Mouse (Mus musculus) heart, postnatal 25 days (tissue): ENCODE measurements around the gene Galnt16. TPM values are rescaled to one million over a fixed set of nuclear protein-coding genes. Genes with fewer than 3 reads are reported as not detected.

Experiments used
- DNase-seq: peaks from one replicate; pipeline ENCODE4 v3.0.0; 2022; ENCODE audit warnings: low spot score
- intact Hi-C: fragments of 180-260 bp; cut with DNase I; formaldehyde crosslinking; loops from one replicate; pipeline ENCODE4 v1.15.1; 2025
- total RNA-seq, 2 experiments: library from RNA; stranded (reverse); gene quantifications; 2 replicates each; pipeline ENCODE4 v1.2.3; 2021

Gene Galnt16
- total RNA-seq, 2 experiments from 2014 or later: 3.9 to 4.3 TPM

DNA sequence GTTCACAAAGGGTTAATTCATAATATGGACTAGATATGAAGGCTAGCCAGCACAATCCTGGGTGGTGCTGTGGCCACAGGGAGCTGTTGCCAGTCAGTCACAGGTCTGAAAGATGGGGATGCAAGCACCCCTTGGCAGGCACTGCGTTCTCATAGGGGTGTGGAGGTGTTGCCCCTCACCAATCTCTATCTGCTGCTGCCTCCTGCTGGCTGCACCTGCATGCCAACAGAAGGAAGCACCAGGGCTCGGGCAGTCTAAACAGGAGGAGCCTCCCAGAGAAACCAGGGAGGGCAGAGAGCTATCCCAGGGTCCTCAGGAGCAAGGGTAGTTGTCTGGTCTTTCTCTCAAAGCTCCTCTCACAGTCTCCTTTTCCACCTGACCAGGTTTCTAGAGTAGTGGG lies 66.9 kb downstream of the Galnt16 start:
- intact Hi-C loops: no loop called here
- no peak for DNase-seq

DNA sequence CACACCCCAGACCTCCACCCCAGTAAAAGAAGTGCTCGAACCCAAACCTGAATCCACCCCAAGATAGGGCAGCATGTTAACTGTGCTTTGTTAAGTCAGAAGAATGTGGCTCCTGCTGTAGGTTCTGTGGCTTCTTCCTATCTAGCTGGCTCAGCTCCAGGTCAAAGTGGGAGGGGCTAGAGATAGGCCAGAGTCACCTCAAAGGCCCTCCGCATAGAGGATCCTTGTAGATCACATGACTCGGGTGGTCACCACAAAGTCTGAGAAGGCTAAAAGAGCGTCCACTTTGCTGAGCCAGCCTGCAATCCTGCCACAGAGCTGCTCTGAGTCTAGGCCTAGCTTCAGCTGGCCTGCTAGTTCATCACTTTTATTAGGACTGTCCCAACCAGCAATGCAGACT lies 76.1 kb downstream of the Galnt16 start:
- DNase-seq: no peak
- intact Hi-C loops: no loop called here

DNA sequence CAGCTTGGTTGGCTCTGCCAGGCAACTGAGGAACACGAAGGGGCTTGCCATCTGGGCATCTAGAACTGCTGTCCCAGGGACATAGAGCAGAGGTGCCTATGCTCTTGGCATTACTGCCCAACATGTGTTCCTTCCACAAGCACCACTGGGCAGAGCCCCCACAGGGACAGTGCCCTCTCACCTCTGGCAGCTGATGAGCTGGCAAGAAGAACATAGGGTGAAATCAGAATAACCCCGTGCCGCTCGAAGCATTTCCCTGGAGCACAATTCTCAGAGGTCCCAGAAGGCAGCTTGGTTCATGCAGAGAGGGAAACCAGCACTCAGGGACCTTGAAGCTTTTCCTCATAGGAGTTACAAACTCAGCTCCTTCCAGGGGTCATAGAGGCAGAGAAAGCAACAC lies 76.7 kb downstream of the Galnt16 start:
- DNase-seq: no peak

DNA sequence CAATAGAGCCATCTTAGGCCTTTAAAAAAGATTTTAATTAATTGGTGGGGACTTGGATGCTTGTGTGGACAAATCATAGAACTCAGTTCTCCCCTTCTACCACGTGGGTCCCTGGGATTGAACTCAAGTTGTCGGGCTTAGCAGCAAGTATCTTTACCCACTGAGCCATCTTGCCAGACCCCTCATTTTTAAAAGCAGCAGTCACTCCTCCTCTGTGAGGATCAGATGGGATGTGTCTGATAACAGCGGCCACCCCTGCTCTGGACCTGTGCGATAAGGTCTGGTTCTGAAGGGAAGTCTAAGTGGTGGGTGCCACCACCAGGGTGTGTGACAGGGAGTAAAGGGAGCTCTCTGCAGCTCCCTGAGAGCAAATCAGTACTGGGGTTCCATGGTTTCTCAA lies 77.5 kb downstream of the Galnt16 start:
- intact Hi-C loops: no loop called here
- DNase-seq: no peak

More for the DNA sequence above, 76.7 kb downstream of the Galnt16 start:
- intact Hi-C loops: no loop called here

DNA sequence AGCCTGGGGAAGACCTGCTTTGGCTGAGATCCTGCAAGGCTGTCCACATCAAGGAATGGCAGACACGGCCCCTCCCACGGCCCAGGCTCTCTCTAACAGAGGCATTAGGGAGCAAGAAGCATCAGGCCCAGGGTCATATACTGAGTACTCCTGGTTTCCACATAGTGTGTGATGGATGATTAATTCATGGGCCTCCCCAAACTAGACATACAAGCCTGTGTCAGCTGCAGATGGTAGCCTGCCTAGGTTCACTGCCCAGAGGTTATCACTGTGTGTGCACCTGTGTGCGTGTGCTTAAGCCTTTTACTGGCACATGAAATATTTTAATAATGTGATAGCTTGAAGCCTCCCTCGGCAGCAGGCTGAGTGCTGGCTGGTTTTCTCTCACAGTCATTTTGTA lies 77.9 kb downstream of the Galnt16 start:
- DNase-seq: no peak
- intact Hi-C loops: no loop called here

DNA sequence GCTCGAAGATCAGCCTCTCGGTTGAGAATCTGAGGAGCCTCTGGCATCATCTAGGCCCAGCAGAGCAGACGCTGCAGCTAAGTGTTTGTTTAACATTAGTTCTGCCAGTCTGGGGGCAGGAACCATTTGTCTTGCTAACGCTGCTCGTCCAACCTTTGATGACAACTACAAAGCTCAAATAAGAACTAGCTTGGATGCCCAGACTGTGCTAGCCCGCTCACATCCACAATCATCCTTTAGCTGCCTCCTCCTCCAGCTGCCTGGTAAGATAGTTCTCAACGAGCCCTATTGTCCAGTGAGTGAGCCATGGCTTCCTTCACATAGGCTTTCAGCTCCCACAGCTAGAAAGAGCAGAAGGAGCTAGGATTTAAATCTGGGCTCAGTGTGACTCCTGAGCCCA lies 80.2 kb downstream of the Galnt16 start:
- intact Hi-C loops: no loop called here
- DNase-seq: no peak

DNA sequence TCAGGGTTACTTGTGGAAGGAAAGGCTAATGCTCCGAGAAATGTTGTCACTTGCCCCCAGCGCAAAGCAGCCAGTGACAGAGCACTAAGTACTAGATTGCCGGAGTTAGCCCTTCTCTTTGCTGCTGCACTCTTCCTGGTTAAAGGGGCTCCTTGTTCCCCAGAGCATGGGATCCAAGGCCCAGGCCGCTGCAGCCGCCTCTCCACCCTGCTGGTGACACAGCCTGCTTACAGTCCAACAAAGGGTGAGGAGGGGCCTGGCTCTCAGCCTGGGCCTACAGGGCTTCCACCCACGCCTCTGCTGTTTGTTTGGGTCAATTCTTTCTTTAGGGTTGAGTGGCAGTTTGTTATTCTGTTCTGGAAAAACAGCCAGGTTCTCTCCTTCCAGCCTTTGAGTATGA lies 80.7 kb downstream of the Galnt16 start:
- intact Hi-C loops: no loop called here

DNA sequence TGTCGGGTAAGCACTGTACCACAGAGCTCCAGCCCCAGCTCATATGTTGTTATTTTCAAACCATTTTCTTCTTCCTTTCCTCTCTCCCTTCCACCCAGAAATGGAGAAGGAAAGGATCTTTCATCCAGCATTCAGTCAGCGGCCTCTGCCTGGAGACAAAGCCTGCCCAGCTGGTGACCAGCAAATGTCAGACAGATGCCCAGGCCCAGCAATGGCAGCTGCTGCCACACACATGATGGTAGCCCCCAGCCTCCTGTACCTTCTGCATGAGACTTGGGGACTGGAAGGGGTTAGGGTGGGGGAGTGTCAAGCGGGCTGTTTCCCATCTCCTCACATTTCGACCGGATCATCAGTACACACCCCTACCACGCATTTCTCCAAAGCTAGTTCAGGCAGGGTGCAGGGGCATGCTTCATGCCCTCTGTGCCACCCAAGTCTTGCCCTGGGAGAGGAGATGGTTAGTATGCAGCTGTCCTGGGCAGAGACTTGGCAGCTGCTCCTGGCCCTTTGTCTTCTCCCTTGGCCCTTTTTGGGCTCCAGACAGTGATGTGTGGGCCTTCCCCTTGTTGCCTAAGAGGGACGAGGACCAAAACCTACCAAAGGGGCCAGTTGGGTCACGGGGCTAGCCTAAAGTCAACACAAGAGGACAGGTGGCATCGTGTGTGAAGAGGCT lies 83.7 kb downstream of the Galnt16 start:
- intact Hi-C loops: loop anchor here (5.0 kb wide), 1 partner anchor 94 kb away; no protein-coding TSS in a partner anchor
- DNase-seq: no peak

More for the DNA sequence above, 80.7 kb downstream of the Galnt16 start:
- DNase-seq: peak; percentile 41

DNA sequence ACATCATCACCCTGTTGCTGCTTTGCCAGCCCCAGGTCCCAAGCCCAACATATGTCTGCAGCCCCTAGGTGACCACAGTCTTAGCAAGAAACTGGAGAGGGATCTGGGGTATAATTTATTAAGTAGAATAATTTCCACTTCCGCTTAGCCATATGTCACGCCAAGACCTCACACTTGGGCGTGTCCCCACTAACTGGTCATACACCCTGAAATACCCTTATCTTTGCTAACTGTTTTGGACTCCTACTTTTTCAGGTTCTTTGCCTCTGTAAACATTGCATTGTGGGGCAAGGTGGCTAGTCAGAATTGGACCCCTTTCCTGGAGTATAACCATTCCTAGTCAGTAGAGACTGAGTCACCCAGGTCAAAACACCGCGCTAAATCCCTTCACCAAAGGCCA lies 84.4 kb downstream of the Galnt16 start:
- DNase-seq: no peak
- intact Hi-C loops: loop anchor here (5.0 kb wide), 1 partner anchor 95 kb away; no protein-coding TSS in a partner anchor

DNA sequence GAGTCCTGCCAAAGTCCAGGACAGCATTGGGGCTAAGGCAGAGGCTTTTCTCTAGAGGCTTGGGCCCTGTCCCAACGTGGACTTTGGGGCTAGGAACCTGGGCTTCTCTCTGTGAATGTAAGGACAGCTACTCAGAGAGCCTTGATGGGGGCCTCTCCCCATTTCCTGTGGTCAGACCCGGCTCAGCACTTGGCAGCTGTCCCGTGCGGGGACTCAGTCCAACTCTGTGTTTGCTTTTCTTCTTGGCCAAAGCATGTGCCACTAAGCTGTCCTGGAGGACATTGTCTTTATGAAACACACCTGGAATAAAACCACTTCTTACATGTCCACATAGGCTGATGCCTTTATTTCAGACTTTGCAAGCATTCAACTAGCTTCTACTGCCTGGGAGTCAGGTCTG lies 85.5 kb downstream of the Galnt16 start:
- peak; percentile 12 for DNase-seq
- intact Hi-C loops: loop anchor here (5.0 kb wide), 1 partner anchor 96 kb away; no protein-coding TSS in a partner anchor

DNA sequence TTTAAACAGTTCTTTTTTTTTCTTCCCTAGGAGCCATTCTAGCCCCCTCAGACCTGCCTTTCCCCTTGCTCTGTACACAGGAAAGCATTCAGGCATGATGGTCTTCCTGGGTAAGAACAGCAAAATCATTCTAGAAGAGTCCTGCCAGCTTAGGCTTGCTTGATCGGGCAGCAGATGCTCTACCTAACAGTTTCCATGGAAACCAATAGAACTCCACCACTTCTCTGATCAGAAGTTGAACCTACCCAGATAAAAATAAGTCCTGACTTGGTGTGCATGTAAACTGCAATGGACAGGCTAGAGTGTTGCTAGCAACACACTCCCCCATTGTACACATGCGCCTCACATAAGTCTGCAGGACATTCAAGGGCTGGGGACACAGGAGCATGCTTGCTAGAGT lies 86.1 kb downstream of the Galnt16 start:
- no peak for DNase-seq
- intact Hi-C loops: loop anchor here (5.0 kb wide), 1 partner anchor 97 kb away; no protein-coding TSS in a partner anchor

DNA sequence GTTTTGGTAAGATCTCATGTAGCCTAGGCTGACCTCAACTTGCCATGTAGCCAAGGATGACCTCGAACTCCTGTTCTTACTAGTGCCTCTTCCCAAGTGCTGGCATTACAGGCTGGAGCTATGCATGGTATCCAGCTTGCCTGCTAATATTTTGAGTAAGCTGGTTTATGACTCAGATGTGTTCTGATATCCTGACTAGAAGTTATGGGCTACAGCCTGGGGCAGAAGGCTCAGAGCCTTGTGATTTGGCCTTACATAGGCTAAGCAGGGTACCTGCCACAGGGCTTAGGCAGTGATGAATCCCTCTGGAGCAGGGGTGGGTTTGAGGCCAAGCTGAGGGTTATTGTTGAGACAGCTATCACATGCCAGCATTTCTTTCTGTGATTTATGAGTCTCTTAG lies 90.5 kb downstream of the Galnt16 start:
- intact Hi-C loops: no loop called here
- no peak for DNase-seq

DNA sequence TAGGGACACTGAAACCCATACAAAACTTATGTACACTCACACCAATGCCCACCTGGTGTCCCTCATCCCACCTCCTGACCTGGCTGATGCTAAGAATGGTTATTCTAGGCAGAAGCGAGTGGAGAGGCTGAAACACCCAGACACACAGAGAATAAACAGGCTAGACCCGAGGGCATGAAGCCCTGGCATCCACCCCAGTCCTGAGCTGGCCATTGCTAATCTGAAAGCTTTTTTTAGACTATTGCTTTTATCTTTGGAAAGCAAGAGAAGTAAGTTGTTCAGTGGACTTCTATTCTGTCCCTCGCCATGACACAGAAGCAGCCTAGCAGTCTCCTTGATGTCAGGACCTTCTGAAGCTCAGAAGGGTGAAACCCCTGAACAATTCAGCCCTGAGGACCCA lies 91.9 kb downstream of the Galnt16 start:
- DNase-seq: no peak
- intact Hi-C loops: no loop called here

DNA sequence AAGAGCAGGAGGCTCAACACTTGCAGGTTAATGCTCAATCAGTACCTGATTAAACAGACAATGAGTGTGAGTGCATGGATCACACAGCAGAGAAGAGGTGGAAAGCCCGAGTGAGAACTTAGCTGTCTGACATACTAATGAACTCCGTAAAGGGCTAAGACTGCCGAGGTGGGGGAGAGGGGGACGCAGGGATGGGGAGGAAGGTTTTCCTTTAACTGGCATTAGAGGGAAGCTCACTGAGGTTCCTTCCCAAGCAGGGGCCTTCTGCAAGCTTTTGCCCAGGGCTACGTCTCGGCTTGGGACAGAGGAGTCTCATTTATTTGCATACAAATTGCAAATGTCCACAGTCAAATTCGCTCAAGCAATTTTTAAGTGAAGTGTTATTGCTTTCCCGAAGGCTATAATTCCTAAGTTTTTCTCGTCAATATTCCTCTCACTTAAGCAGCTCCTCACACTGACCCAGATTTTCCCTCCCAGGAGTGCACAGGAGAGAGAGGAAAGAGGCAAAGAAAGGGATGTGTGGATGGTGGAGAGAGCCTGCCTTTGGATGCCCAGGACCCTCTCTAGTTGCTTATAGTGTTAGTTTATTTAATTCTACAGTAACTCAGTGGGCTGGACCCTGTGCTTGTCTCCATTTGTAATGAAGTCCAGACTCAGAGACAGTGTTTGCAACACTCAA lies 94.2 kb downstream of the Galnt16 start:
- intact Hi-C loops: no loop called here
- DNase-seq: no peak

DNA sequence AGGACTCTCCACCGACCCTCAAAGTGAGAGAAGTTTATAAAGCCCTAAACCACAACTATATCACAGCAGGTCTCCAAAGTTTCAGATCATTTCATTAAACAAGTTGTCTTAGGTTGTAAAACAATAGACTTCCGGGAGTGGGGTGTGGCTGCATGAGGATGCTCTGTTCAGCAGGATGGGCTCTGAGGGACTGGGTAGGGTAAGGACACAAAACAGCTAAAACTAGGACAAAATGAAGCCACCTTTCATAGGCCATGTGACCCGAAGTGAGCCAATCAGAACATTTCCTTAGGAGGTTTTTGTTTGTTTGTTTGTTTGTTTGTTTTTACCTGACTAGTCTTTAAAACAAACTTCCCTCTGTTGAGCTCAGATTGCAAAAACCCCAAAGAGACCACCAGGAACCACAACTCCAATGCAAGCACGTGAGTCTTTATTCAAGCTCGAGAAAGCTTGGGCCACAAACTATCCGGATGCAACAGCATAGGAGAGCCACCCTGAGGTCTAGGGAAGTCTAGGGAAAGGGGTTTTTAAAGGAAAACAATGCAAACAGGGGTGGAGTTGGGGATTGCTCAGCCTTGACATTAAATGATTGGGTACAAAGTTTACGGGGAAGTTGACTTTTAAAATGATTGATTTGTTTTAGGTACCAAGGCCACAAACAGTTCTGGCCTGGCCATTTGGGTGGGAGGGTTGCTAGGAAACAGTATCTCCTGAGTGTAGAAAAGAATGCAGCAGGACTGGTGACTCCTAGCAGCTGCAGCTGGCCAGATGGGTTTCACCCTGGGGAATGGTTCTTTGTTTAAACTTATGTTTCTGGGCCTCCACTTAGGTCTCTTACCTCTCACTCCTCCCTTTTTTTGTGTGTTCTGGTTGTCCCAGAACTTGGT lies 97.5 kb downstream of the Galnt16 start:
- intact Hi-C loops: no loop called here
- DNase-seq: no peak

DNA sequence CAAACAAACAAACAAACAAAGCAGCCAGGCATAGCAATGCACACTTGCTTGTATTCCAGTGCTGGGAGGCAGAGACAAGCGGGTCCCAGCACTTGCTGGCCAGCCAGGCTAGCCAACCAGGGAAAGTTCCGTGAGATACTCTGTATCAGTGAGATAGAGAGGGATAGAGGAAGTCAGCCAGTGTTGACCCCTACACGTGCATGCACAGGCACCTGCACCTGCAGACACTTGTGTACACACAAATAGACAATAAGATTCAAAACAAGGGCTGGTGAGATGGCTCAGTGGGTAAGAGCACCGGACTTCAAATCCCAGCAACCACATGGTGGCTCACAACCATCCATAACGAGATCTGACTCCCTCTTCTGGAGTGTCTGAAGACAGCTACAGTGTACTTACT lies 102.4 kb downstream of the Galnt16 start:
- intact Hi-C loops: no loop called here
- no peak for DNase-seq

DNA sequence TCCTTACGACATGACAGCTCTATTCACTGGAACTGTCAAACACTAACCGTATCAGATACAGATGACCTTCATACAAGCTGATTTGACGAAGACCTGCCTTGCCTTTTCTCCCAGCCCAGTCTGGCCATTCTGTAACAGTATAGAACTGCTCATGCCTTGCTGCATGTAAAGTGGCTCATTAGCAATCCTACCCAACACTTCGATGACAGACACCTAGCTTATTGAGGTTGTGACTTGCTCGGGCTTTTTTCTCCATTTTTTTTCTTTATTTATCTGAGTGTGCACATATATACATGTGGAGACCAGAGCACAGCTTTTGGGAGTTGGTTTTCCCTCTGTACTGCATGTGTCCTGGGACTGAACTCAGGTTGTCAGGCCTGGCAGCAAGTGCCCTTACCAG lies 113.7 kb downstream of the Galnt16 start:
- no peak for DNase-seq
- intact Hi-C loops: no loop called here

DNA sequence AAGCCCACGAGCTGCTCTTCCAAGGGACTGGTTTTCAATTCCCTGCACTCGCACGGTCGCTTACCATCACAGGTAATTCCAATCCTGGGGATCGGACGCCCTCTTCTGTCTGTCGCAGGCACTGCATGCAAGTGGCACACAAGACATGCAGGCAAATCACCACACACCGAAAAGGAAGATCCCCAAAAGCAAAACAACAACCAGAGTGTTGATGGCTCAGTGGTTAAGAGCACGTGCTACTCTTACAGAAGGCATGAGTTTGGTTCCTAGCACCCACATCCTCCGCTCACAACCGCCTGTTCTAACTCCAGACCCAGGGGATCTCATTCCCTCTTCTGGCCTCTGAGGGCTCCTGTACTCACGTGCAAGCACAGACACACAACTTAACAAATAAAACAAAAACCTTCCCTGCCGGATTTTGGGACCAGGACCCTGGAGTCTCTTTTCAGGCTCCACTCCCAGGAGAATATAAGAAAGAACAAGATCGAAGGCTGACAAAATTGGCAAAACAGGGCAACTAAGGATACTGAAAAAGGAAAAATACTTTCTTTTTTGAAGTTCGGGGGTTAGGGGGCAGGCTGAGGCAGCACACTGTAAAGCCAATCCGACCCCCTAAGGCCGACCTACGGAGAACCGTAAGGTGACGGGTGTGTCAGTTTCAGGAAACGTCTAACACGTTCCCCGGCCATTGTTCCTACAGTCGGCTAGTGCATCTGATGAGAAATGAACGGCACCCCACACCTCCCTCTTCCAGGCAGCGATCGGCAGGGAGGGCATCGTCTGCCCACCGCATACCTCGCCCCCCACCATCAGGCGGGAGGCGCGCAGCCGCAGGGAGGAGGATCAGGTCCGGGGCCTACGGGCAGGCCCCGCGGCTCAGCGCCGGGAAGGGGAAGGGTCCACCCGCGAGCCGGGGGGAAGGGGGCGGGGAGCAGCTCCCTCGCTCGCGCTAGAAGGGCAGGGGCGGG lies 124.9 kb downstream of the Galnt16 start:
- intact Hi-C loops: no loop called here
- no peak for DNase-seq

DNA sequence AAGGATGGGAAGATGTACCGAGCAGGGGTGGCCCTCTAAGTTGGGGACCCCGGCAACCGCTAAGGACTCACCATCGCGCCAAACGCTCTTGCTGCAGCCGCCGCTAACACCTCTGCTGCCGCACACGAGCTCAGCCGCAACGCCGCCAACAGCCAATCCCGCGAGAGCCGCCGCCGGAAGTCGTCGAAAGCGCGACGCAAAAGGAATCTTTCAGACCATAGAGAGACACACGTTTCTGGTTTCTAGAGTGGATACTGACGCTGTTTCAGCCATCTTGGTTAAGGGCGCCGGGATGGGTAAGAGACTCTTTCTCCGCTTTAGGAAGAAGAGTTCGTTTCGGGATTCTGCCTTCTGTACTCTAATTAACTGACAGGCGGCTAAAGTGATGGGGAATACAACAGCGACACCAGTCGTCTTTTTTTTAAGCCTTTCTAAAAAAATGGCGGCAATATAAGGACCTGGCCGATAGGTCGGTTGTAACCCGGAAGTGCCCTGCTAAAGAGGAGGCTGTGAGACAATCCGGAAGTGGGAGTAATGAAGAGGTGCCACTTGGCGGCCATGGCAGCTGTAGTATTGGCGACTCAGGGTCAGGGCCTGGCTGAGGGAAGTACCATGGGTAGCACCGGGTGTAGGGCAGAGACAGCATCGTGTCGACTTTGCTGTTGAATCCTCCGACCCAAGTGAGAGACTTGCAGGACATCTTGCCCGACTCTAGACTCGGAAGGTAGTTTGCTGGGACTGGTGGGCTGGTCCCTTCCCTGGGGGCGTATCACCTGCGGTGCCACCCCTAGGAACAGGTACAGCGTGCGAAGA lies 125.8 kb downstream of the Galnt16 start, which contains the start of the genes Slc39a9 and Erh:
Gene Slc39a9 (plus strand): TSS at position 191 of the 813 bp plus-strand sequence.
Gene Erh (minus strand): TSS at position 649 of the 813 bp plus-strand sequence.
- peak; percentile 86 for DNase-seq
- intact Hi-C loops: no loop called here
